Mouse (Mus musculus): Measurements from ENCODE around the gene Tnfaip6.

- TF ChIP-seq POLR2A (IDR thresholded peaks at IDR 0.05; ENCODE audit: borderline replicate concordance, insufficient read depth, low read length) (no peak), CTCF (IDR thresholded peaks at IDR 0.05; ENCODE audit: borderline replicate concordance, insufficient read depth, low read depth, low read length) (no peak)
Measured at GRCm38 (mm10) chr2:52042714-52043113, 4.9 kb downstream of the Tnfaip6 start.
